Mouse (Mus musculus) liver, adult 2 months (tissue): ENCODE measurements at regions not wholly inside any gene's neighbourhood (a gene's known extent, or its start where the extent isn't known, plus 50 kb on each side); places are given as distances from the start of the nearest gene placed in this dataset.

ENCODE experiments used
- CTCF ChIP-seq: fragments of 200-500 bp; IDR thresholded peaks from 2 replicates; pipeline ENCODE4 v1.5.1; 2011; ENCODE audit warnings: low read depth, low read length, control low read depth
- POLR2A ChIP-seq: fragments of 200-500 bp; IDR thresholded peaks from 2 replicates; pipeline ENCODE4 v1.6.1; 2011; ENCODE audit warnings: low read length, control low read depth; ENCODE audit not compliant: insufficient read depth; ENCODE audit errors: extremely low read depth

GRCm38 (mm10) chr12:25509666-25510065 lies 412.7 kb upstream of the Id2 start:
- TF ChIP-seq POLR2A, result no peak
- TF ChIP-seq CTCF, result no peak
